In genomic region chr15:96287369-96287975, GRCm38 (mm10) we compare ENCODE assay signal across 8 mouse cellular contexts. TPM values are rescaled to one million over a fixed set of nuclear protein-coding genes. Genes with fewer than 3 reads are reported as not detected.
DNase-seq lines count a peak whose midpoint lies in the region; ATAC-seq and TF ChIP-seq lines count a peak whose summit lies in the region.

TSS of gene Arid2 (plus strand) at chr15:96287518.

- H3K4me3 ChIP-seq in gastrocnemius, adult 2 months = peak within 1 kb of the TSS; percentile 79
- H3K4me3 ChIP-seq in hindbrain, embryonic 15.5 days = peak within 1 kb of the TSS; percentile 95
- peak within 1 kb of the TSS; percentile 93 for H3K4me3 ChIP-seq in megakaryocyte, embryonic 14.5 days (replicated peaks)

- no peaks in the 10 kb centered on the region for H3K36me3 ChIP-seq in hindbrain, embryonic 15.5 days
- peaks cover 27% of the 10 kb centered on the region for H3K36me3 ChIP-seq in megakaryocyte, embryonic 14.5 days (replicated peaks; ENCODE audit: low read length)

- H3K9ac ChIP-seq in hindbrain, embryonic 15.5 days = peak within 1 kb of the TSS; percentile 100

- no peaks in the 10 kb centered on the region for H3K9me3 ChIP-seq in hindbrain, embryonic 15.5 days
- no peaks in the 10 kb centered on the region for H3K9me3 ChIP-seq in megakaryocyte, embryonic 14.5 days

- WGBS in hindbrain, embryonic 15.5 days = under 1% methylated on average over 51 of the region's 67 CpGs

- DNase-seq in Patski (ENCODE audit: low read depth, low spot score) = no peak
- DNase-seq in cerebellum, postnatal 25 days = peak; percentile 84 to 85
- DNase-seq in gastrocnemius, adult 2 months = peak; percentile 82
- peak; percentile 28 to 81 for DNase-seq in left cerebral cortex, postnatal 10 days (ENCODE audit: extremely low spot score in 1 of 2, low spot score in 2 of 2)
- peak; percentile 60 for DNase-seq in right cerebral cortex, postnatal 14 days
- DNase-seq in urinary bladder, postnatal 4 days (ENCODE audit: low spot score in 2 of 2) = peak; percentile 70 to 73

- CTCF ChIA-PET in Patski (lab: Charles Lee) = no interaction called here

- H3K4me2 ChIP-seq in hindbrain, embryonic 15.5 days = peak within 1 kb of the TSS; percentile 86

- POLR2A ChIA-PET in Patski (lab: Charles Lee) = no interaction called here

- H3K27ac ChIP-seq in gastrocnemius, adult 2 months = peak within 1 kb of the TSS; percentile 96
- peak within 1 kb of the TSS; percentile 100 for H3K27ac ChIP-seq in hindbrain, embryonic 15.5 days (replicated peaks)

- no peak for TF ChIP-seq CTCF in Patski (IDR thresholded peaks at IDR 0.05)
- no peak for TF ChIP-seq CTCF in gastrocnemius, adult 2 months (IDR thresholded peaks at IDR 0.05)

- in situ Hi-C loops in Patski (cut with MboI; ENCODE audit: low pct_unique_long_range_greater_than_20kb) = loop anchor here (10.0 kb wide), 2 partner anchors 443 to 523 kb away; no protein-coding TSS in a partner anchor

- intact Hi-C loops in gastrocnemius, adult 2 months (cut with DNase I) = loop anchor here (2.0 to 10.0 kb wide), 5 partner anchors 173 to 523 kb away; partner anchors contain the start of genes Ano6 and Scaf11
- intact Hi-C loops in left cerebral cortex, postnatal 10 days (cut with DNase I) = loop anchor here (10.0 kb wide), 4 partner anchors 273 to 523 kb away; partner anchors contain the start of gene Ano6

- no peaks in the 10 kb centered on the region for H3K27me3 ChIP-seq in Patski
- H3K27me3 ChIP-seq in hindbrain, embryonic 15.5 days = no peaks in the 10 kb centered on the region
- H3K27me3 ChIP-seq in megakaryocyte, embryonic 14.5 days (replicated peaks) = no peaks in the 10 kb centered on the region

- H3K4me1 ChIP-seq in hindbrain, embryonic 15.5 days (replicated peaks) = peaks cover 37% of the 10 kb centered on the region
- peaks cover 29% of the 10 kb centered on the region for H3K4me1 ChIP-seq in megakaryocyte, embryonic 14.5 days

- peak; percentile 30 for ATAC-seq in Patski
- peak; percentile 27 for ATAC-seq in hindbrain, embryonic 15.5 days (ENCODE audit: low FRiP score, low read depth)

RNA-seq across cellular contexts. Expression of gene Arid2, which starts in this region (rescaled TPM):
- polyA plus RNA-seq in Patski (2021) = 31.6 TPM
- 10 to 100 TPM; 13.1 to 13.2 TPM for total RNA-seq in gastrocnemius, adult 2 months (2021)
- polyA plus RNA-seq in hindbrain, embryonic 15.5 days (2015; fragmentation: Nextera tagmentation; extraction: Ambion mirVana) = 18.3 and 19.5 TPM in 2 replicates
- total RNA-seq in left cerebral cortex, postnatal 10 days (2021) = 10 to 100 TPM; 44.1 to 44.9 TPM
- 4.4 and 5.9 TPM in 2 replicates for polyA plus RNA-seq in megakaryocyte, embryonic 14.5 days (2012; ENCODE audit: insufficient read depth, low replicate concordance)
